Mouse (Mus musculus) midbrain, embryonic 13.5 days (tissue): ENCODE data around the gene Phf12. TPM values are rescaled to one million over a fixed set of nuclear protein-coding genes. Genes with fewer than 3 reads are reported as not detected.

ENCODE experiments used
- ATAC-seq: fragments of 200-750 bp; cut with Nextera tagmentation; 2 replicates; pipeline ENCODE4 v1.8.0; 2017; ENCODE audit warnings: mild to moderate bottlenecking, moderate TSS enrichment, moderate library complexity
- H3K27ac ChIP-seq: fragments of 300-500 bp; sonication (generic); 2 replicates; pipeline ENCODE4 v1.5.1; 2015; ENCODE audit warnings: inconsistent platforms, mild to moderate bottlenecking, moderate library complexity
- H3K27me3 ChIP-seq: fragments of 300-500 bp; sonication (generic); 2 replicates; pipeline ENCODE4 v1.6.1; 2015; ENCODE audit warnings: mild to moderate bottlenecking, inconsistent platforms
- H3K36me3 ChIP-seq: fragments of 300-500 bp; sonication (generic); 2 replicates; pipeline ENCODE4 v1.6.1; 2015; ENCODE audit warnings: mild to moderate bottlenecking, inconsistent platforms
- H3K4me1 ChIP-seq: fragments of 300-500 bp; sonication (generic); replicated peaks from 2 replicates; pipeline ENCODE4 v1.6.1; 2015; ENCODE audit warnings: inconsistent platforms
- H3K4me2 ChIP-seq: fragments of 300-500 bp; sonication (generic); replicated peaks from 2 replicates; pipeline ENCODE4 v1.6.1; 2015; ENCODE audit warnings: moderate library complexity, mild to moderate bottlenecking, inconsistent platforms
- H3K4me3 ChIP-seq: fragments of 300-500 bp; sonication (generic); replicated peaks from 2 replicates; pipeline ENCODE4 v1.5.1; 2015; ENCODE audit warnings: mild to moderate bottlenecking, inconsistent platforms
- H3K9ac ChIP-seq: fragments of 300-500 bp; sonication (generic); replicated peaks from 2 replicates; pipeline ENCODE4 v1.6.1; 2015; ENCODE audit warnings: mild to moderate bottlenecking, inconsistent platforms
- H3K9me3 ChIP-seq: fragments of 300-500 bp; sonication (generic); 2 replicates; pipeline ENCODE4 v1.6.1; 2016; ENCODE audit warnings: mild to moderate bottlenecking, inconsistent platforms
- WGBS: fragments of 180-500 bp; shearing (Covaris S2); methylation state at CpG from one replicate; pipeline ENCODE4 v1.1.7; 2015; 5-methylcytosine and 5-hydroxymethylcytosine counted together
- polyA plus RNA-seq: library from polyadenylated mRNA; unstranded; fragments of >200 nt; fragmentation: Nextera tagmentation; extraction: Ambion mirVana; gene quantifications from 2 replicates; pipeline ENCODE4 v1.2.1, GENCODE M21; 2015

Gene Phf12
- polyA plus RNA-seq, 1 experiment from 2014 or later, result 22.8 TPM

GRCm38 (mm10) chr11:77958268-77958667 is 24.3 kb upstream of the Phf12 start:
- Histone ChIP-seq H3K27ac (no peak overlapping the region), H3K36me3 (peaks cover 14% of the 10 kb centered on the region), H3K27me3 (peaks cover 82% of the 10 kb centered on the region), H3K4me1 (peaks cover 43% of the 10 kb centered on the region), H3K4me3 (no peak overlapping the region), H3K4me2 (no peak overlapping the region), H3K9me3 (no peaks in the 10 kb centered on the region), H3K9ac (no peak overlapping the region)
- 69% methylated on average over 2 of the region's 2 CpGs for WGBS
- ATAC-seq, result no peak

GRCm38 (mm10) chr11:77958932-77959331 is 23.6 kb upstream of the Phf12 start:
- no peaks in the 10 kb centered on the region for H3K9me3 ChIP-seq
- H3K27me3 ChIP-seq, result peaks cover 76% of the 10 kb centered on the region
- 0 out of 2 replicates have a peak, but pooled peaks have one; percentile 13 for ATAC-seq
- peaks cover 43% of the 10 kb centered on the region for H3K4me1 ChIP-seq
- no peak overlapping the region for H3K9ac ChIP-seq
- 74% methylated on average over 9 of the region's 9 CpGs for WGBS
- H3K4me3 ChIP-seq, result no peak overlapping the region
- H3K4me2 ChIP-seq, result no peak overlapping the region
- 0 out of 2 replicates have a peak overlapping the region, but pooled peaks have one; percentile 25 for H3K27ac ChIP-seq
- peaks cover 7% of the 10 kb centered on the region for H3K36me3 ChIP-seq

- H3K4me3 ChIP-seq, result no peak overlapping the region
- no peaks in the 10 kb centered on the region for H3K9me3 ChIP-seq
- ATAC-seq, result no peak
- no peak overlapping the region for H3K4me2 ChIP-seq
- H3K27me3 ChIP-seq, result peaks cover 67% of the 10 kb centered on the region
- H3K4me1 ChIP-seq, result peaks cover 54% of the 10 kb centered on the region
- WGBS, result 55% methylated on average over 9 of the region's 9 CpGs
- H3K27ac ChIP-seq, result peak overlapping the region; percentile 39; the same call in 1 of the 2 replicates
- no peaks in the 10 kb centered on the region for H3K36me3 ChIP-seq
- no peak overlapping the region; the same call in none of the 2 replicates for H3K9ac ChIP-seq
These were observed 22.4 kb upstream of the Phf12 start for GRCm38 (mm10) chr11:77960199-77960598.

DNA sequence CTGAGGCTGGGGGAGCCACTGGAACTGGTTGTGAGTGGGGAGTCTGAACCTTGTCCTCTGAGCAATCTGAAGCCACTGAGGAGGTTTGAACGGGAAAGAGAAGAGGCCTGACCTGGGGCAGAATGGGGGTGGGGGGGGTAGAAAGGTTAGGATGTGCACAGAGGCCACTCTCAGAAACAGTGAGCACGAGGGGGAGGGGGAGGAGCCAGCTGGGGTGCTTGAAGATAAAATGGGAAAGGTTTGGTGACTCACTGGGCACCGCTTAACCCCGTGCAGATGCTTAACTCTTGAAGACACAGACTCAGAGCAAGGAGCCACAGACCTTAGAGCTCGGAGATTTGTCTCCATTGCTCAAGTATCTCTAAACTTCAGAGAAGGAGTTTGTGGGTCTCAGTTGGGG is 21.7 kb upstream of the Phf12 start:
- Histone ChIP-seq H3K27me3 (peaks cover 60% of the 10 kb centered on the region), H3K9ac (no peak overlapping the region; the same call in 1 of the 2 replicates), H3K4me3 (no peak overlapping the region), H3K27ac (0 out of 2 replicates have a peak overlapping the region, but pooled peaks have one; percentile 39), H3K4me1 (peaks cover 58% of the 10 kb centered on the region), H3K36me3 (no peaks in the 10 kb centered on the region), H3K4me2 (no peak overlapping the region), H3K9me3 (no peaks in the 10 kb centered on the region)
- ATAC-seq, result no peak
- WGBS, result 60% methylated on average over 5 of the region's 5 CpGs

- no peak overlapping the region for H3K9ac ChIP-seq
- H3K4me2 ChIP-seq, result no peak overlapping the region
- ATAC-seq, result no peak
- H3K4me3 ChIP-seq, result no peak overlapping the region
- no peak overlapping the region for H3K27ac ChIP-seq
- no peaks in the 10 kb centered on the region for H3K36me3 ChIP-seq
- WGBS, result 93% methylated on average over 10 of the region's 10 CpGs
- H3K9me3 ChIP-seq, result no peaks in the 10 kb centered on the region
- peaks cover 45% of the 10 kb centered on the region for H3K27me3 ChIP-seq
- peaks cover 57% of the 10 kb centered on the region for H3K4me1 ChIP-seq
These were observed 19.6 kb upstream of the Phf12 start for GRCm38 (mm10) chr11:77962946-77963345.

DNA sequence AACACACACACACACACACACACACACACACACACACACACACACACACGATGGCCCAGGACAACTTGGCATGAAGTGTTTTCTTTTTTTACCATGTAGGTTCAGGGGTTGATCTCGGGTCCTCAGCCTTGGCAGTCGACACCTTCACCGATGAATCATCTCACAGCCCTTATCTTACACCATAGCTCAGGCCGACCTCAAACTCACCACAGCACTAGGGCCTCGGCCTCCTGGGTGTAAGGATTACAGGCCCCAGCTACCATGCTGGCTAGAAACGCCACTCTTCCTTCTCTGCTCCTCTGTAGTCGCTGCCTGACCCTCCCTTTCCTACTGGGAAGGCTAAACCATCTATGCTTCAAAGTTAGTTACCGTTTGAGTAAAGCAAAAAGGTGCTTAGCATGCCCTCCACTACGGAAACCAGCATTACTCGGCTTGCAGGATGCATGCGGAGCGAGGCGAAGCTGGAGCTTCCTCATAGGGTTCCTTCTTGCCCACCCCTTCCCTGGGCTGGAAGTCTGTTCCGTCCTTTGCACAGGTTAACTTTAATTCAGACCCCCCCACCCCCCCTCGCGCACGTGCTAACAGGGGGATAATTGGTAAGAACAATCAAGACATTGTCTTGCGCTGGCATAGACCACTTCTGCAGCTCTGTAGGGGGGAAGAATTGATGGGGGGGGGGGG is 18.0 kb upstream of the Phf12 start:
- H3K4me2 ChIP-seq, result peak overlapping the region; percentile 14; the same call in 1 of the 2 replicates
- ATAC-seq, result 0 out of 2 replicates have a peak, but pooled peaks have one; percentile 10
- H3K27me3 ChIP-seq, result peaks cover 33% of the 10 kb centered on the region
- H3K9ac ChIP-seq, result no peak overlapping the region; the same call in 1 of the 2 replicates
- 7% methylated on average over 19 of the region's 19 CpGs for WGBS
- no peaks in the 10 kb centered on the region for H3K9me3 ChIP-seq
- H3K27ac ChIP-seq, result peak overlapping the region; percentile 78
- peaks cover 8% of the 10 kb centered on the region for H3K36me3 ChIP-seq
- H3K4me1 ChIP-seq, result peaks cover 45% of the 10 kb centered on the region
- H3K4me3 ChIP-seq, result no peak overlapping the region

GRCm38 (mm10) chr11:77965101-77966036 is 17.2 kb upstream of the Phf12 start:
- Histone ChIP-seq H3K4me2 (peak overlapping the region; percentile 15), H3K36me3 (peaks cover 14% of the 10 kb centered on the region), H3K4me3 (no peak overlapping the region), H3K27me3 (peaks cover 29% of the 10 kb centered on the region), H3K4me1 (peaks cover 37% of the 10 kb centered on the region), H3K9ac (peak overlapping the region; percentile 30), H3K9me3 (no peaks in the 10 kb centered on the region), H3K27ac (peak overlapping the region; percentile 78)
- ATAC-seq, result peak; percentile 77
- 4% methylated on average over 17 of the region's 17 CpGs for WGBS

DNA sequence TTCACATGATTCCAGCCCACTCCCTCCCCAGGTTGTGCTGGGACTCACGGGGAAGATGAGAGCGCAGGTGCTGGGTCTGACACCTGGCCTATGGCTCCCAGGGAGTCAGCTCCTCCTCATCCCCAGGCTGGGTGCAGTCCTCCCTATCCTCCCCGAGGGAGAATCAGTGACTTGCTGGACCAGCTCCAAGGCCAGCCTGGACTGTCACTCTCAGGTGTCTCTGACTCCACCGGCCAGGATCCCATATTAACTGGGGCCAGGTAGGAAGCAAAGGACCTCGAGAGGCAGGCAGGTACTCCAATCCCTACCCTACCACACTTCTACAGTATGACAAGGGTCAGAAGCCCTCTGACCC is 16.5 kb upstream of the Phf12 start:
- peak; percentile 57 for ATAC-seq
- Histone ChIP-seq H3K36me3 (peaks cover 17% of the 10 kb centered on the region), H3K9ac (no peak overlapping the region), H3K4me3 (no peak overlapping the region), H3K4me1 (peaks cover 30% of the 10 kb centered on the region), H3K9me3 (no peaks in the 10 kb centered on the region), H3K4me2 (no peak overlapping the region), H3K27ac (peak overlapping the region; percentile 78; the same call in 1 of the 2 replicates), H3K27me3 (peaks cover 23% of the 10 kb centered on the region)
- WGBS, result 56% methylated on average over 5 of the region's 5 CpGs

DNA sequence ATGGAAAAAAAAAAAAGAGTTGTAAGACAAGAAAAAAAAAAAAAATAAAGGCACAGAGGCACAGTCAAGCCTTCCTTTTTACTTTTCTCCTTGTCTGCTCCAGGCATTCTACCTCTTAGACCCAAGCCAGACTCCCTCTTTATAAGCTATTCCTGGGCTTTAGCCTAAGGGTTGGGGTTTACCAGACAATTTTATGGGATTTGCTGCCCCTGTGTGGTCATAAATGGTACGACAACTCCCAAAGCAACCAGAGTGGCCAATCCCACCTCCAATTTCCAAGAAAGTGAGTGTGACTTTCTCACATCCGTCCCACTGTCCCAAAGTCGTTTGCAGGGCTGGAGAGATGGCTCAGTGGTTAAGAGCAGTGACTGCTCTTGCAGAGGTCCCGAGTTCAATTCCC is 15.4 kb upstream of the Phf12 start:
- WGBS, result 0% methylated on average over 4 of the region's 4 CpGs

GRCm38 (mm10) chr11:77968786-77969185 is 13.8 kb upstream of the Phf12 start:
- ATAC-seq, result no peak
- Histone ChIP-seq H3K4me3 (no peak overlapping the region), H3K27ac (no peak overlapping the region), H3K9ac (no peak overlapping the region), H3K9me3 (no peaks in the 10 kb centered on the region), H3K36me3 (peaks cover 27% of the 10 kb centered on the region), H3K4me2 (no peak overlapping the region), H3K27me3 (peaks cover 16% of the 10 kb centered on the region; the same call in 1 of the 2 replicates), H3K4me1 (peaks cover 29% of the 10 kb centered on the region)
- WGBS, result 80% methylated on average over 4 of the region's 4 CpGs

More for the DNA sequence above, 15.4 kb upstream of the Phf12 start:
- Histone ChIP-seq H3K27ac (no peak overlapping the region), H3K4me3 (no peak overlapping the region), H3K9ac (no peak overlapping the region), H3K27me3 (peaks cover 14% of the 10 kb centered on the region), H3K4me2 (no peak overlapping the region), H3K4me1 (peaks cover 29% of the 10 kb centered on the region), H3K36me3 (peaks cover 17% of the 10 kb centered on the region), H3K9me3 (no peaks in the 10 kb centered on the region)
- no peak for ATAC-seq

GRCm38 (mm10) chr11:77970718-77971117 is 11.8 kb upstream of the Phf12 start:
- no peak overlapping the region for H3K27ac ChIP-seq
- H3K9ac ChIP-seq, result no peak overlapping the region
- ATAC-seq, result no peak
- WGBS, result 89% methylated on average over 6 of the region's 6 CpGs
- peaks cover 12% of the 10 kb centered on the region for H3K4me1 ChIP-seq
- H3K36me3 ChIP-seq, result peaks cover 37% of the 10 kb centered on the region
- peaks cover 20% of the 10 kb centered on the region; the same call in 1 of the 2 replicates for H3K27me3 ChIP-seq
- H3K4me2 ChIP-seq, result no peak overlapping the region
- no peaks in the 10 kb centered on the region for H3K9me3 ChIP-seq
- no peak overlapping the region for H3K4me3 ChIP-seq

GRCm38 (mm10) chr11:77973520-77973919 is 9.0 kb upstream of the Phf12 start:
- peaks cover 59% of the 10 kb centered on the region for H3K36me3 ChIP-seq
- peaks cover 42% of the 10 kb centered on the region for H3K27me3 ChIP-seq
- WGBS, result 89% methylated on average over 7 of the region's 7 CpGs
- H3K9ac ChIP-seq, result 0 out of 2 replicates have a peak overlapping the region, but pooled peaks have one; percentile 12
- ATAC-seq, result no peak
- H3K9me3 ChIP-seq, result no peaks in the 10 kb centered on the region
- H3K4me3 ChIP-seq, result no peak overlapping the region
- no peaks in the 10 kb centered on the region for H3K4me1 ChIP-seq
- H3K27ac ChIP-seq, result no peak overlapping the region
- H3K4me2 ChIP-seq, result no peak overlapping the region
